Mouse (Mus musculus) cerebellum, adult 2 months (tissue): ENCODE data around the gene Meaf6. TPM values are rescaled to one million over a fixed set of nuclear protein-coding genes. Genes with fewer than 3 reads are reported as not detected.
A peak's percentile ranks its signal among the peaks of the same experiment; 100 is the strongest.

Experiments used
- DNase-seq, 2 experiments: peaks; one replicate each; pipeline ENCODE4 v3.0.0; 2021
- H3K27ac ChIP-seq: fragments of 200-500 bp; 2 replicates; pipeline ENCODE4 v1.5.1; 2012; ENCODE audit warnings: low read length, control low read depth, inconsistent platforms; ENCODE audit not compliant: insufficient read depth
- H3K27me3 ChIP-seq: fragments of 200-500 bp; 2 replicates; pipeline ENCODE4 v1.6.1; 2012; ENCODE audit warnings: inconsistent platforms, mild to moderate bottlenecking, low read length, moderate library complexity; ENCODE audit not compliant: control insufficient read depth, insufficient read depth
- H3K4me1 ChIP-seq: fragments of 200-500 bp; 2 replicates; pipeline ENCODE4 v1.6.1; 2011; ENCODE audit warnings: low read length; ENCODE audit not compliant: control insufficient read depth, insufficient read depth
- H3K4me3 ChIP-seq: fragments of 200-500 bp; replicated peaks from 2 replicates; pipeline ENCODE3; 2011; ENCODE audit warnings: mild to moderate bottlenecking, low read depth, low read length, control low read depth; ENCODE audit not compliant: insufficient read depth
- CTCF ChIP-seq: fragments of 200-500 bp; IDR thresholded peaks from 2 replicates; pipeline ENCODE4 v1.5.1; 2011; ENCODE audit warnings: low read depth, mild to moderate bottlenecking, control low read depth, low read length, moderate library complexity, borderline replicate concordance; ENCODE audit not compliant: insufficient read depth
- POLR2A ChIP-seq: fragments of 200-500 bp; IDR thresholded peaks from 2 replicates; pipeline ENCODE4 v1.6.1; 2011; ENCODE audit warnings: low read length, control low read depth, borderline replicate concordance; ENCODE audit not compliant: insufficient read depth
- WGBS: fragments of 180-500 bp; shearing (Covaris S2); methylation state at CpG from one replicate; pipeline ENCODE4 v1.1.7; 2018; 5-methylcytosine and 5-hydroxymethylcytosine counted together
- polyA plus RNA-seq: library from polyadenylated mRNA; depleted of rRNA; stranded (reverse); fragments of >200 nt; gene quantifications from 2 replicates; pipeline ENCODE4 v1.2.3, GENCODE M21; 2012

Gene Meaf6
- polyA plus RNA-seq, 1 experiment: 94.2 TPM

GRCm38 (mm10) chr4:125136303-125136888, 51.5 kb downstream of the Meaf6 start:
- 74% methylated on average over 12 of the region's 12 CpGs for WGBS

GRCm38 (mm10) chr4:125138321-125138720, 53.4 kb downstream of the Meaf6 start:
- H3K27me3 ChIP-seq: no peaks in the 10 kb centered on the region
- TF ChIP-seq CTCF: no peak
- no peak for TF ChIP-seq POLR2A
- no peak for DNase-seq
- WGBS: 87% methylated on average over 7 of the region's 7 CpGs
- no peak overlapping the region for H3K4me3 ChIP-seq
- no peaks in the 10 kb centered on the region for H3K4me1 ChIP-seq
- no peak overlapping the region for H3K27ac ChIP-seq

More at GRCm38 (mm10) chr4:125136303-125136888, 51.5 kb downstream of the Meaf6 start:
- Histone ChIP-seq H3K27ac (no peak overlapping the region), H3K4me3 (no peak overlapping the region), H3K4me1 (no peaks in the 10 kb centered on the region), H3K27me3 (no peaks in the 10 kb centered on the region)
- DNase-seq: no peak
- no peak for TF ChIP-seq CTCF
- TF ChIP-seq POLR2A: no peak

- 66% methylated on average over 5 of the region's 5 CpGs for WGBS
- H3K27me3 ChIP-seq: no peaks in the 10 kb centered on the region
- no peak overlapping the region for H3K27ac ChIP-seq
- no peak for DNase-seq
- no peaks in the 10 kb centered on the region; the same call in 1 of the 2 replicates for H3K4me1 ChIP-seq
- TF ChIP-seq POLR2A (no peak), CTCF (no peak)
- H3K4me3 ChIP-seq: no peak overlapping the region
Measured at GRCm38 (mm10) chr4:125144211-125144610, 59.3 kb downstream of the Meaf6 start.

- no peaks in the 10 kb centered on the region for H3K27me3 ChIP-seq
- peak in 1 of 2 experiments; percentile 18 for DNase-seq
- TF ChIP-seq POLR2A: no peak
- TF ChIP-seq CTCF: no peak
- WGBS: 21% methylated on average over 7 of the region's 7 CpGs
- H3K27ac ChIP-seq: no peak overlapping the region
- no peak overlapping the region for H3K4me3 ChIP-seq
- H3K4me1 ChIP-seq: no peaks in the 10 kb centered on the region; the same call in 1 of the 2 replicates
Measured at GRCm38 (mm10) chr4:125144627-125145026, 59.7 kb downstream of the Meaf6 start.

GRCm38 (mm10) chr4:125145213-125145612, 60.3 kb downstream of the Meaf6 start:
- DNase-seq: no peak
- H3K4me3 ChIP-seq: no peak overlapping the region
- WGBS: 14% methylated on average over 10 of the region's 10 CpGs
- TF ChIP-seq POLR2A: no peak
- no peak for TF ChIP-seq CTCF
- H3K27me3 ChIP-seq: no peaks in the 10 kb centered on the region
- H3K27ac ChIP-seq: no peak overlapping the region
- no peaks in the 10 kb centered on the region; the same call in 1 of the 2 replicates for H3K4me1 ChIP-seq

- WGBS: 46% methylated on average over 4 of the region's 4 CpGs
- Histone ChIP-seq H3K27me3 (no peaks in the 10 kb centered on the region; the same call in 1 of the 2 replicates), H3K27ac (no peak overlapping the region), H3K4me3 (no peak overlapping the region), H3K4me1 (no peaks in the 10 kb centered on the region; the same call in 1 of the 2 replicates)
- TF ChIP-seq POLR2A: no peak
- no peak for TF ChIP-seq CTCF
- no peak for DNase-seq
Measured at GRCm38 (mm10) chr4:125147970-125148369, 63.0 kb downstream of the Meaf6 start.

- 23% methylated on average over 5 of the region's 5 CpGs for WGBS
- DNase-seq: no peak
- Histone ChIP-seq H3K4me3 (no peak overlapping the region), H3K27ac (no peak overlapping the region), H3K4me1 (no peaks in the 10 kb centered on the region; the same call in 1 of the 2 replicates), H3K27me3 (no peaks in the 10 kb centered on the region; the same call in 1 of the 2 replicates)
- TF ChIP-seq POLR2A (no peak), CTCF (no peak)
Measured at GRCm38 (mm10) chr4:125149460-125149859, 64.5 kb downstream of the Meaf6 start.

GRCm38 (mm10) chr4:125152469-125152868, 67.5 kb downstream of the Meaf6 start:
- TF ChIP-seq POLR2A (no peak), CTCF (no peak)
- H3K27me3 ChIP-seq: no peaks in the 10 kb centered on the region; the same call in 1 of the 2 replicates
- no peak for DNase-seq
- no peaks in the 10 kb centered on the region for H3K4me1 ChIP-seq
- WGBS: 94% methylated on average over 6 of the region's 6 CpGs
- no peak overlapping the region for H3K4me3 ChIP-seq
- no peak overlapping the region for H3K27ac ChIP-seq
